In genomic region chr10:53850568-53850967, GRCm38 (mm10) we compare ENCODE assay signal across 23 mouse cellular contexts.
"Had no signal": no experiment of that assay in that cellular context is flagged by ENCODE, and none has a peak within 500 bp of the region (broad histone marks: within the 10 kb centered on the region; RNA-seq: fewer than 3 reads in every experiment).

No protein-coding gene starts in this region.

- H3K27me3 ChIP-seq: limb, embryonic 12.5 days; limb, embryonic 15.5 days; neural tube, embryonic 12.5 days; neural tube, embryonic 15.5 days; stomach, embryonic 15.5 days had no signal

- H3K27ac ChIP-seq: limb, embryonic 12.5 days; limb, embryonic 15.5 days; liver, embryonic 14.5 days; macrophage; neural tube, embryonic 12.5 days; neural tube, embryonic 15.5 days; stomach, embryonic 15.5 days had no signal

- H3K4me3 ChIP-seq: limb, embryonic 12.5 days; limb, embryonic 15.5 days; neural tube, embryonic 12.5 days; neural tube, embryonic 15.5 days; stomach, embryonic 15.5 days had no signal

- H3K36me3 ChIP-seq: limb, embryonic 12.5 days; limb, embryonic 15.5 days; neural tube, embryonic 12.5 days; neural tube, embryonic 15.5 days; stomach, embryonic 15.5 days had no signal

- H3K4me1 ChIP-seq: limb, embryonic 12.5 days; limb, embryonic 15.5 days; neural tube, embryonic 12.5 days; neural tube, embryonic 15.5 days; stomach, embryonic 15.5 days had no signal

- ATAC-seq: liver, postnatal 0 days; lung, postnatal 0 days had no signal

- H3K9ac ChIP-seq: limb, embryonic 12.5 days; limb, embryonic 15.5 days; liver, embryonic 14.5 days; liver, postnatal 0 days; lung, embryonic 14.5 days; neural tube, embryonic 12.5 days; neural tube, embryonic 15.5 days; stomach, embryonic 15.5 days had no signal

- H3K4me2 ChIP-seq: limb, embryonic 12.5 days; limb, embryonic 15.5 days; liver, embryonic 11.5 days; lung, embryonic 14.5 days; midbrain, embryonic 11.5 days; neural tube, embryonic 12.5 days; neural tube, embryonic 15.5 days; stomach, embryonic 15.5 days had no signal

- H3K9me3 ChIP-seq: limb, embryonic 12.5 days; limb, embryonic 15.5 days; neural tube, embryonic 12.5 days; neural tube, embryonic 15.5 days; stomach, embryonic 15.5 days had no signal

- DNase-seq: kidney, adult 18-20 months; kidney, adult 9 months; kidney, postnatal 14 days; kidney, postnatal 4 days; left cerebral cortex, postnatal 4 days; liver, postnatal 0 days; midbrain, embryonic 14.5 days; retina, postnatal 1 day; right cerebral cortex, postnatal 25 days; spleen, adult 18-20 months; thymus, adult 2 months; thymus, postnatal 25 days had no signal
